Mouse (Mus musculus): Measurements from ENCODE around the gene Arfgef2. TPM values are rescaled to one million over a fixed set of nuclear protein-coding genes. Genes with fewer than 3 reads are reported as not detected.

Gene Arfgef2
- total RNA-seq, 1 experiment from 2014 or later, result 72.2 TPM

- DNase-seq, result no peak
These were observed 53.8 kb downstream of the Arfgef2 start for GRCm38 (mm10) chr2:166859214-166859613.

GRCm38 (mm10) chr2:166862505-166862904 is 57.1 kb downstream of the Arfgef2 start:
- DNase-seq, result no peak

GRCm38 (mm10) chr2:166865476-166865875 is 60.1 kb downstream of the Arfgef2 start:
- no peak for DNase-seq

- no peak for DNase-seq
These were observed 65.0 kb downstream of the Arfgef2 start for GRCm38 (mm10) chr2:166870271-166870865.

- no peak for DNase-seq
These were observed 65.5 kb downstream of the Arfgef2 start for GRCm38 (mm10) chr2:166870899-166871298.

- DNase-seq, result no peak
These were observed 69.4 kb downstream of the Arfgef2 start for GRCm38 (mm10) chr2:166874675-166875280.

GRCm38 (mm10) chr2:166875561-166875960 is 70.2 kb downstream of the Arfgef2 start:
- DNase-seq, result no peak

- no peak for DNase-seq
These were observed 70.9 kb downstream of the Arfgef2 start for GRCm38 (mm10) chr2:166876331-166876730.

- DNase-seq, result peak; percentile 66
These were observed 79.7 kb downstream of the Arfgef2 start for GRCm38 (mm10) chr2:166885066-166885465.

GRCm38 (mm10) chr2:166885619-166886018 is 80.2 kb downstream of the Arfgef2 start:
- DNase-seq, result no peak

GRCm38 (mm10) chr2:166886231-166886630 is 80.8 kb downstream of the Arfgef2 start:
- DNase-seq, result no peak

GRCm38 (mm10) chr2:166887816-166888215 is 82.4 kb downstream of the Arfgef2 start:
- DNase-seq, result no peak

- DNase-seq, result no peak
These were observed 86.0 kb downstream of the Arfgef2 start for GRCm38 (mm10) chr2:166891366-166891880.

- DNase-seq, result no peak
These were observed 86.8 kb downstream of the Arfgef2 start for GRCm38 (mm10) chr2:166892158-166892680.

- DNase-seq, result no peak
These were observed 87.6 kb downstream of the Arfgef2 start for GRCm38 (mm10) chr2:166893036-166893435.

GRCm38 (mm10) chr2:166896368-166896767 is 91.0 kb downstream of the Arfgef2 start:
- no peak for DNase-seq

GRCm38 (mm10) chr2:166896974-166897373 is 91.6 kb downstream of the Arfgef2 start:
- no peak for DNase-seq

- no peak for DNase-seq
These were observed 93.8 kb downstream of the Arfgef2 start for GRCm38 (mm10) chr2:166899161-166899560.

GRCm38 (mm10) chr2:166899746-166900145 is 94.4 kb downstream of the Arfgef2 start:
- DNase-seq, result no peak

- no peak for DNase-seq
These were observed 95.6 kb downstream of the Arfgef2 start for GRCm38 (mm10) chr2:166900792-166901505.

GRCm38 (mm10) chr2:166903719-166904282 is 98.4 kb downstream of the Arfgef2 start:
- DNase-seq, result no peak

GRCm38 (mm10) chr2:166905711-166906522 is 100.5 kb downstream of the Arfgef2 start, which contains the start of gene Cse1l:
Gene Cse1l, plus strand, starts transcription at chr2:166906040.
- DNase-seq, result peak; percentile 98

Data from adrenal gland, postnatal 25 days (tissue).